Mouse (Mus musculus) hindbrain, embryonic 10.5 days (tissue): ENCODE data around the gene Pitpnm1. TPM values are rescaled to one million over a fixed set of nuclear protein-coding genes. Genes with fewer than 3 reads are reported as not detected.

Experiments
- DNase-seq: peaks from one replicate; pipeline ENCODE4 v3.0.0-alpha.2; 2017; ENCODE audit warnings: low spot score
- H3K27ac ChIP-seq: fragments of 300-500 bp; sonication (generic); 2 replicates; pipeline ENCODE4 v1.5.1; 2016; ENCODE audit warnings: mild to moderate bottlenecking, moderate library complexity
- H3K27me3 ChIP-seq: fragments of 300-500 bp; sonication (generic); 2 replicates; pipeline ENCODE4 v1.6.1; 2016; ENCODE audit warnings: mild to moderate bottlenecking; ENCODE audit not compliant: poor library complexity, insufficient read depth, severe bottlenecking
- H3K36me3 ChIP-seq: fragments of 300-500 bp; sonication (generic); 2 replicates; pipeline ENCODE4 v1.6.1; 2016; ENCODE audit warnings: mild to moderate bottlenecking, moderate library complexity
- H3K4me1 ChIP-seq: fragments of 300-500 bp; sonication (generic); replicated peaks from 2 replicates; pipeline ENCODE4 v1.6.1; 2016; ENCODE audit warnings: mild to moderate bottlenecking
- H3K4me3 ChIP-seq: fragments of 300-500 bp; sonication (generic); 2 replicates; pipeline ENCODE4 v1.5.1; 2016; ENCODE audit warnings: mild to moderate bottlenecking, moderate library complexity
- H3K9me3 ChIP-seq: fragments of 300-500 bp; sonication (generic); 2 replicates; pipeline ENCODE4 v1.6.1; 2016; ENCODE audit warnings: mild to moderate bottlenecking, moderate library complexity
- WGBS: fragments of 180-500 bp; shearing (Covaris S2); methylation state at CpG from one replicate; pipeline ENCODE4 v1.1.7; 2016; 5-methylcytosine and 5-hydroxymethylcytosine counted together
- polyA plus RNA-seq: library from polyadenylated mRNA; unstranded; fragments of >200 nt; fragmentation: Nextera tagmentation; extraction: Ambion mirVana; gene quantifications from 2 replicates; pipeline ENCODE4 v1.2.1, GENCODE M21; 2016

The Pitpnm1 gene
- polyA plus RNA-seq: 8.5 and 19.9 TPM in 2 replicates

DNA sequence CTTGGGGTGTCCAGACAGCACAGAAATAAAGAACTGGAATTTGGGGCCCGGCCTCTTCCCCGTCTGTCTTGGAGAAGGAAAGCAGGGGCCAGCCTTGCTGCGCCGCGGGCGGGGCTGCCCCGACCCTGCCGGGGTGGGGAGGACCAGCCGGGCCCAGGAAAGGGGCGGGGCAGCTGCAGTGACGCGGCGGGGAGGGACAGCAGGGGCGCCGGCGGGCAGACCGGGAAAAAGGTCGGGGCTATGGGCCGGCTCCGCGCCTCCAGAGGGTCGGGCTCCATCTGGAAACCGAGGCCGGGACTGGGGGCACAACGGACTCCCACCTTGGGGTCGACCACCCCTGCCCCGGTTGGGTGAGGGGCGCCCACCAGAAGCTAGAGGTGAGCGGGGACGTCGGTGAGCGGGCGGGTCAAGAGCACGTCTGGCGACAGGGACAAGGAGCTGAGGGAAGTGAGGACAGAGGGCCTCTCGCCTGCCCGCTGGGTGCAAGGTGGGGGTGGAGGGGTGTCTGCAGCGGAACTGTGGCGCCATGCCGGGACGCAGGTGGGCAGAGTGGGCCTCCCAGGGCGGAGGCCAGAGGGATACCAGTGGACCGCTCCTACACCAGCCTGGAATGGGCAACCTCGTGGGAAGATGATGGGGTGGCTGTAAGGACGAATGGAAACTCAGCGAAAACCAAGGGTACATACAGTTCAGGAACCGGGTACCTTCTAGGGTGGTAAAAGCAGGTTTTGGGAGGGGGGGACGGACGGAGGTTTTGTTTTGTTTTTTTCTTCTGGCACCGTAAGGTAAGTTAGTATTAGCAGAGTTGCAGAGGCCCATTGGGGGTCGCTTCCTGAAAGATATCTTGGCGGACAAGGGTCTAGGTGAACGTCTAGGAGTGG, at the start of gene Pitpnm1:
Gene Pitpnm1, plus strand, starts transcription at position 162 of the 881 bp plus-strand sequence.
- DNase-seq: peak; percentile 52
- Histone ChIP-seq H3K27ac (peak within 1 kb of the TSS; percentile 77), H3K36me3 (no peaks in the 10 kb centered on the region), H3K4me1 (peaks cover 59% of the 10 kb centered on the region), H3K9me3 (no peaks in the 10 kb centered on the region), H3K27me3 (peaks cover 55% of the 10 kb centered on the region), H3K4me3 (peak within 1 kb of the TSS; percentile 63)
- under 1% methylated on average over 53 of the region's 53 CpGs for WGBS

DNA sequence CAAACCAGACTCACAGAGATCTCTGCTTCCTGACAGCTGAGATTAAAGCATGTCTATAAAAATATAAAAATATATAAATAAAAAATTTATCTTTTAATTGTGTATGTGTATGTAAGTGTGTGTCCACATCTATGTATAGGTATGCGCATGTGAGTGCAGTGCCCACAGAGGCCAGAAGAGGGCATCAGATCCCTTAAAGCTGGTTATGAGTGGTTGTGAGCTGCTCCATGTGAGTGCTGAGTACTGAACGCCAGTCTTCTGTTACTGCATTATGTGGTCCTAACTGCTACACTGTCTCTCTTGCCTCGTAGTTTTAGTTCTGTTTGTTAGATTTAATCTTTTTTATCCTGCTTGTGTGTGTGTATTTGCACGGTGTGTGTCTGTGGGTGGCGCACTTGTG, 48.8 kb upstream of the Pitpnm1 start:
- H3K4me3 ChIP-seq: no peak overlapping the region
- peaks cover 5% of the 10 kb centered on the region; the same call in 1 of the 2 replicates for H3K4me1 ChIP-seq
- H3K9me3 ChIP-seq: no peaks in the 10 kb centered on the region
- H3K27me3 ChIP-seq: no peaks in the 10 kb centered on the region
- whole genome bisulfite sequencing: 92% methylated on average over 5 of the region's 5 CpGs
- no peak for DNase-seq
- H3K27ac ChIP-seq: no peak overlapping the region
- H3K36me3 ChIP-seq: no peaks in the 10 kb centered on the region

DNA sequence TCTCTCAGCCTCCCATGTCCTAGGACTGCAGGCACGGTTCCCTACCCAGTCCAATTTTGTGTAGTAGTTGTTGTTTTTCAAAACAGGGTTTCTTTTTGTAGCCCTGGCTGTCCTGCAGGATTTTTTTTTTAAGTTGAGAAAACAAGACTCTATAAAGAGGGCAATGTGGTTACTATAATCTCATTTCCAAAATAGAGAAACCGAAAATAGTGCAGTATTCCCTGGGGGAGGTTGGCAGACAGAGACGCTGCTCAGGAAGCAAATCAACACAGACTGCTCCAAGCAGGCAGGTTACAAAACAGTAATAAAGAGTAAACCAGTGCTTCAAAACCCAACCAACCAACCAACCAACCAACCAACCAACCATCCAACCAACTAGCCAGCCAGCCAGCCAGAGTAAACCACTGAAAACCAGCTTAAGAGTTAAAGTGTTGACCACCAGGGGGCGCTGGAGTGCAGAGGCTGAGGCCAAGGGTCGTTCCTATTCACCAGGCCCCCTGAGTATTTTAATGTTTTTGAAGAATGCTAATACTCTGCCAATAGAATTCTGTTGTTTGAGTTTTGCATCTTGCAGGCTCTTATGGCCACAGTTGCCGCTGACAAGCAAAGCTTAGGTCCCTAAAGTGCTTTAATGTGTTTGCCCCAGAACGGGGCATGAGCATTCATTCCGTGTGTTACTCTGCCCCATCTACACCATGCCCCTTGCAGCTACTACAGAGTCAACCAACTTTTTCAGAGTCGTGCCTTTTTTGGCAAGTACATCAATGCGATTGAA, 47.9 kb upstream of the Pitpnm1 start:
- Histone ChIP-seq H3K27me3 (no peaks in the 10 kb centered on the region), H3K4me1 (peaks cover 12% of the 10 kb centered on the region), H3K9me3 (no peaks in the 10 kb centered on the region), H3K4me3 (no peak overlapping the region), H3K27ac (no peak overlapping the region), H3K36me3 (no peaks in the 10 kb centered on the region)
- peak; percentile 58 for DNase-seq
- 52% methylated on average over 10 of the region's 10 CpGs for WGBS

DNA sequence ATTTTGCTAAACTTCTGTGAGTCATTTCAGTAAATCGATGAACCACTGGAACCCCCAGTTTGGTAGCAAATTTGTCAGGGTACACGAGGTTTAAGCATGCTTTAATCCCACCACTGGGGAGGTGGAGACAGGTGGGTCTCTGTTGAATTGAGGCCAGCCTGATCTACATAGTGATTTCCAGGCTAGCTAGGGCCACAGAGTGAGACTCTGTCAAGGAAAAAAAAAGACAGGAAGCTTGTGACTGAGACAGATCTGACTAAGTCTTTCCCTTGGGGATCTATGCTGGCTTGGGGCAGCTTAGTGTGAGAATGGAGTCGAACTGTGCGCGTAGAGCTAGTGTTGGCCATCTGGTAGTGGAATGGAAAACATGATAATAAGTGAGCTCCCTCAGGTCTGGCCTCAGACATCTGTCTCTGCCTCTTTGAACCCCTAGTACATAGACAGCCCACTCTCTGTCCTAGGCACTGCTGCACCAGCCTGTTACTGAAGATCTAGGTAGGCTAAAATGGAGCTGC, 47.2 kb upstream of the Pitpnm1 start:
- Histone ChIP-seq H3K36me3 (no peaks in the 10 kb centered on the region), H3K9me3 (no peaks in the 10 kb centered on the region), H3K4me3 (no peak overlapping the region), H3K27me3 (no peaks in the 10 kb centered on the region), H3K27ac (no peak overlapping the region), H3K4me1 (peaks cover 12% of the 10 kb centered on the region)
- 87% methylated on average over 5 of the region's 5 CpGs for WGBS
- no peak for DNase-seq

DNA sequence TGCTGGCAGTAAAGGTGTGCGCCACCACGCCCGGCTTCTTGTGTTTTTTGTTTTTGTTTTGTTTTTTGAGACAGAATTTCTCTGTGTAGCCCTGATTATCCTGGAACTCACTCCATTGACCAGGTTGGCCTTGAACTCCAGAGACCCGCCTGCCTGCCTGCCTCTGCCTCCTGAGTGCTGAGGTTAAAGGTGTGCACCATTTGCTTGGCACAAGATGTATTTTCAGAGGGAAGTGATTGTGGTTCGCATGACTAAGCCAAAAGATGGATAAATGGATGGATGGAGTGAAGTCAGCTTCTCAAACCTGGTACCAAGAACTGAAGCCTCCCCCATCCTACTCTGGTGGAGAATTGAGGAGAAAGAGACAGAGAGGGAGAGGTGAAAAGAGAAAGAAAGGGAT, 45.2 kb upstream of the Pitpnm1 start:
- DNase-seq: no peak

GRCm38 (mm10) chr19:4055216-4055946, 44.4 kb upstream of the Pitpnm1 start:
- H3K9me3 ChIP-seq: no peaks in the 10 kb centered on the region
- H3K27me3 ChIP-seq: no peaks in the 10 kb centered on the region
- no peak overlapping the region for H3K27ac ChIP-seq
- DNase-seq: no peak
- no peak overlapping the region for H3K4me3 ChIP-seq
- no peaks in the 10 kb centered on the region for H3K36me3 ChIP-seq
- 75% methylated on average over 8 of the region's 8 CpGs for WGBS
- H3K4me1 ChIP-seq: peaks cover 12% of the 10 kb centered on the region

More for the DNA sequence above, 45.2 kb upstream of the Pitpnm1 start:
- no peaks in the 10 kb centered on the region for H3K36me3 ChIP-seq
- no peaks in the 10 kb centered on the region for H3K27me3 ChIP-seq
- peaks cover 12% of the 10 kb centered on the region for H3K4me1 ChIP-seq
- H3K4me3 ChIP-seq: no peak overlapping the region
- H3K9me3 ChIP-seq: no peaks in the 10 kb centered on the region
- WGBS: 85% methylated on average over 5 of the region's 5 CpGs
- H3K27ac ChIP-seq: no peak overlapping the region

DNA sequence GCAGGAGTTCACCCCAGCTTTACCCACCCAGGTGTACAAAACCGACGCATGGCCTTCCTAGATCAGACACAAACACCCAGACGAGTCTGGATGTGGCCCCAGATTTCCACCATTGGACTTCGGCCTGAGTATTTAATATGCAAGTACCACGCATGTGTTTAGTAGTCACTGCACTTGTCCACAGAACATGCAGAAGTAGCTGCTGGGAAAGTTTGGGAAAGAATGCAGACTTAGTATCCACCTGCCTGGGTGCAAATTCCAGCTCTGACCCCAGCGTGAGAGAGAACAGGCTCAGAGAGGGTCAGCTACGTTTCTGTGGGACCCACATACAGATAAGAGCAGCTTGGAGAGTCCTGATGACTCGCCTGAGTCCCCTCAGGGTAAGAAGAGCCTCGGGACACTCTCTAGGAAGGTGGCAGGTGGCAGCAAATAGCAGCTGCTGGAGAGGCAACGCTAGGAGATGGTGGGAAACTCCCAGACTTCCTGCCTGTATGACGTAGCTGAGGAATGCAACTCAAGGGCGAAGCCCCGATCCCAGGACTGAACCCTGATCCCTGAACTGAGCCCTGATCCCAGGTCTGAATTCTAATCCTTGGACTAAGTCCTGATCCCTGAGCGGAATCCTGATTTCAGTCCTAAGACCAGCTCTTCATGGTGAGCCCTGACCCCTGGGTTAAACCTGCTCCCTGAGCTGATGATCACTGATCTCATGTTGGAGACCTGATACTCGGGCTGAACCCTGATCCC, 43.7 kb upstream of the Pitpnm1 start:
- WGBS: 69% methylated on average over 15 of the region's 15 CpGs
- no peak overlapping the region for H3K27ac ChIP-seq
- H3K36me3 ChIP-seq: no peaks in the 10 kb centered on the region
- H3K9me3 ChIP-seq: no peaks in the 10 kb centered on the region
- peaks cover 12% of the 10 kb centered on the region for H3K4me1 ChIP-seq
- DNase-seq: no peak
- H3K27me3 ChIP-seq: no peaks in the 10 kb centered on the region
- H3K4me3 ChIP-seq: no peak overlapping the region

- Histone ChIP-seq H3K4me1 (peaks cover 12% of the 10 kb centered on the region), H3K36me3 (no peaks in the 10 kb centered on the region), H3K27ac (no peak overlapping the region), H3K4me3 (no peak overlapping the region), H3K9me3 (no peaks in the 10 kb centered on the region), H3K27me3 (no peaks in the 10 kb centered on the region)
- 41% methylated on average over 4 of the region's 4 CpGs for WGBS
- DNase-seq: no peak
These were observed 43.1 kb upstream of the Pitpnm1 start for GRCm38 (mm10) chr19:4056727-4057126.

DNA sequence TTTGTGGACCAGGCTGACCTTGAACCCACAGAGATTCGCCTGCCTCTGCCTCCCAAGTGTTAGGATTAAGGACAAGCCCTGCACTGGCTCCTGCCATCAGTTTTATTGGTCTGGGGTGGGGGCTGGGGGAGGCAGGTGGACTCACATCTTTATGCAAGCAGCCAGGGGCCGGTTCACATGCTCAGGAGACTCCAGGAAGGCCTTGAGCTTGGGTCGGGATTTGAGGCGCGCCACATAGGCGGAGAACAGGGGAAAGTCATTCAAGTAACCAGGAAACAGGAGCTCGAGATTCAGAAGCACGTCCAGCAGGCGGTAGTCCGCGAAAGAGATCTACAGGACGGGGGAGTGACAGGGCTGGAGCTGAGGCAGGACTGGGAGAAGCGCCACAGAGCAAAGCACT, 42.4 kb upstream of the Pitpnm1 start:
- Histone ChIP-seq H3K9me3 (no peaks in the 10 kb centered on the region), H3K4me3 (no peak overlapping the region), H3K27me3 (no peaks in the 10 kb centered on the region), H3K4me1 (peaks cover 12% of the 10 kb centered on the region), H3K27ac (no peak overlapping the region), H3K36me3 (no peaks in the 10 kb centered on the region)
- WGBS: 87% methylated on average over 13 of the region's 13 CpGs
- DNase-seq: no peak

- no peaks in the 10 kb centered on the region for H3K9me3 ChIP-seq
- peaks cover 12% of the 10 kb centered on the region for H3K4me1 ChIP-seq
- H3K36me3 ChIP-seq: no peaks in the 10 kb centered on the region
- no peak for DNase-seq
- no peaks in the 10 kb centered on the region for H3K27me3 ChIP-seq
- H3K27ac ChIP-seq: no peak overlapping the region
- H3K4me3 ChIP-seq: no peak overlapping the region
- 93% methylated on average over 7 of the region's 7 CpGs for WGBS
These were observed 41.8 kb upstream of the Pitpnm1 start for GRCm38 (mm10) chr19:4057962-4058361.

GRCm38 (mm10) chr19:4058581-4058980, 41.2 kb upstream of the Pitpnm1 start:
- DNase-seq: no peak
- no peak overlapping the region for H3K27ac ChIP-seq
- H3K9me3 ChIP-seq: no peaks in the 10 kb centered on the region
- H3K36me3 ChIP-seq: no peaks in the 10 kb centered on the region
- 86% methylated on average over 5 of the region's 5 CpGs for WGBS
- H3K27me3 ChIP-seq: no peaks in the 10 kb centered on the region
- H3K4me1 ChIP-seq: peaks cover 12% of the 10 kb centered on the region
- no peak overlapping the region for H3K4me3 ChIP-seq
